Mouse (Mus musculus) adrenal gland, postnatal 0 days (tissue): ENCODE results near the gene Rpl35a. TPM values are rescaled to one million over a fixed set of nuclear protein-coding genes. Genes with fewer than 3 reads are reported as not detected.

Source experiments
- microRNA-seq: library from miRNA; unstranded; fragments of <30 nt; microRNA quantifications from one replicate; pipeline ENCODE4, GENCODE M21; 2016; ENCODE audit warnings: borderline replicate concordance; ENCODE audit not compliant: insufficient number of aligned reads
- polyA plus RNA-seq: library from polyadenylated mRNA; unstranded; fragments of >200 nt; fragmentation: Nextera tagmentation; extraction: Ambion mirVana; gene quantifications from 2 replicates; pipeline ENCODE4 v1.2.1, GENCODE M21; 2015

Gene Rpl35a
- 1,430 and 2,258 TPM in 2 replicates for polyA plus RNA-seq

DNA sequence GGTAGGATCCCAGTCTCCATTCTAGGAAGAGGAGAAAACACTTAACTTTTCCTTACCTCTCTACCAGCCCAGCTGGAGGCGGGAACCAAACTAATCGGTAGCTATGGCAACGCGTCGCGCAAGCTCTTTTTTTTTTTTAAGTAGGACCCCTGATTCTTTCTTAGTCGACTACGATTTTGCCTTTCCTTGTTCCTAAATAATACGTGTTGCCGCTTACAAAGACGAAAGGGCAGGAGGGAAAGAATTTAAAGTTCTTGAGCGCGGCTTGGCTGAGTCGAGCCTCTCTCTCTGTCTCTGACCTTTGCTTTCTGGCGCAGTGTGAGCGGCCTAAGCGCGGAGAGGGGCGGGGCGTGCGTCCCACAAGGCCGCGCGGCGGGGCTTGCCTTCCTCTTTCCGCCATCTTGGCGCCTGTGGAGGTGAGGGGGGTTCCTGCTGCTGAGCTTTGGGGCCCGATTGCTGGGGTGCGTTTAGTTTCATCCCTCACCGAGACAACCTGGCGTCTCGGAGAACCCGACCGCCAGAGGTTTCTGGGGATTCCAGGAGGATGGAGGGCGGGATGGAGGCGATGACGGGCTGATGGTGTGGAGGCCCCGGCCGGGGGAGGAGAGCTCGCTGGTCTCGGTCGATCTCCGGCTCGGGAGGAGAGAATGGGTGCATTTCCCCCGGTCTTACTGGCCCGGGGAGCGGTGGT, at the start of gene Rpl35a, which contains the start of gene Iqcg:
Gene Rpl35a, plus strand, starts transcription at position 359 of the 691 bp plus-strand sequence.
Gene Iqcg, minus strand, starts transcription at position 124 of the 691 bp plus-strand sequence.

DNA sequence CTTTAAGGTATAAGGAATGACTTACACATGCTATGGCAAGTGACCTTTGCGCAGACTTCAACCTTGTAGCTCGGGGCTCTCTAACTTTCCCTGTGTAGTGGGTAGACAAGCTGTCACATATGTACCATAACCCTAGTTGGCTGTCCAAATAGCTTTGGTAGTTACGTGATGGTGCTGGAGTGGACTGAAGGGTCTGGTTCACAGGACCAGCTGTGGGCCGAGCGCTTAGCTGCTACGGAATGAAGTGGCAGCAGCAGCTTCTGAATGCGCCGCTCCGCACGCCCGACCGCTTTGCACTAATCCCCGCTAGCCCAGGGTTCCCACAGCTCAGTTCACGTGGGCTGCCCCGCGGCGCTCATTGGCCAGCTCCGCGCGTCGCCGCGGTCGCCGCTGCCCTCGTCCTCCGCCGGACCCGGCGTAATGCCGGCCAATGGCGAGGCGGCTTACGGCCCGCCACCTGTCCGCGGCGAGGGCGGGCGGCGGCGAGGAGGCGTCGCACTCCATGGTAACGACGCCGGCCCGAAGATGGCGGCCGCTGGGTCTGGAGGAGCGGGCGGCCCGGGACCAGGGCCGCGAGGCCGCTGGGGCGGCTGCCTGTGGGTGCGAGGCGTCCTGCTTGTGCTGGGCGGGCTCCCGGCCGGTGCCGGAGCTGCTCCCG, 5.9 kb downstream of the Rpl35a start, which contains the start of gene Lmln:
Gene Lmln, plus strand, starts transcription at position 498 of the 658 bp plus-strand sequence.

Small RNAs within 50 kb of the gene (microRNA-seq; reads per million reads assigned to microRNA genes)
- gene Gm22231 (not detected), gene Mir1947 (10.2 reads per million, percentile 14 among the genes with 10 or more reads in this experiment)

Other genes starting within 250 kb of the Rpl35a start
- gene Smbd1, start 246.0 kb upstream of the Rpl35a start, polyA plus RNA-seq: not detected in 2 replicates
- gene Fyttd1, start 179.0 kb upstream of the Rpl35a start, polyA plus RNA-seq: 72.0 and 94.7 TPM in 2 replicates
- 9.4 and 12.3 TPM in 2 replicates for gene Rubcn, start 178.7 kb upstream of the Rpl35a start, polyA plus RNA-seq
- gene Lrch3, start 142.4 kb upstream of the Rpl35a start, polyA plus RNA-seq: 11.2 and 11.7 TPM in 2 replicates
- 1.8 and 2.1 TPM in 2 replicates for gene Iqcg, start 235 bp upstream of the Rpl35a start, polyA plus RNA-seq
- gene Lmln, start 6.1 kb downstream of the Rpl35a start, polyA plus RNA-seq: 1.1 and 6.3 TPM in 2 replicates
- 10.9 and 17.1 TPM in 2 replicates for gene Osbpl11, start 128.6 kb downstream of the Rpl35a start, polyA plus RNA-seq
- gene Snx4, start 195.0 kb downstream of the Rpl35a start, polyA plus RNA-seq: 70.5 and 96.4 TPM in 2 replicates